Mouse (Mus musculus) c-Kit-negative CD71-positive TER-119-positive erythroid progenitor cells, embryonic 14.5 days (primary cell): ENCODE data around the gene Kank1.

Experiments
- DNase-seq: peaks from one replicate; pipeline ENCODE4 v3.0.0-alpha.2; 2013; ENCODE audit warnings: low read depth, low spot score

The Kank1 gene

DNA sequence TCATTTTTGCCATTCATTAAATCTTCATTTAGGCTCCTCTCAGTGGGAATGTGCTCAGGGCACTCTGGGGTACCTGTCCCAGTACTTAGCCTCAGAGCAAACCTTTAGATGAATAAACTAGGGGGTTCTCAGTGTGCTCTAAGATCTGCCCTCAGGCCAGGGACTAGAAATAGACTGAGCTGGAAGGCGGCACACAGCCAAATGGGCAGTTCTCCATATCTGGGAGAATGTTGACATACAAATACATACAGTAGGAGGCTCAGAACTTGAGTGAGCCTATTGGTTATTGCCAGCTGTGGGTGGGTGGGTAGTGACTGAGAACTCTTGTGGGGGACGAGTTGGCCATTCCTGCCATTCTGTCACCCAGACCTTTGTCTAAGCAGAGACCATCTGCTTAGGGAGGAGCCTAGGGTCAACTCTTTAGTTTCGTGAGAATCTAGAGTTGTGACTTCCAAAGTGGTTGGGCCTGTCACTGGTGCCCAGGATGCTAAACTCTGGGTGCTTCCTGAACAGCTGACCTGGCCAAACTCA is 14.9 kb downstream of the Kank1 start:
- DNase-seq = no peak

GRCm38 (mm10) chr19:25253198-25253597 is 16.4 kb downstream of the Kank1 start:
- no peak for DNase-seq

- no peak for DNase-seq
Observed at GRCm38 (mm10) chr19:25253628-25254027, 16.9 kb downstream of the Kank1 start.

- DNase-seq = no peak
Observed at GRCm38 (mm10) chr19:25258321-25258720, 21.5 kb downstream of the Kank1 start.

DNA sequence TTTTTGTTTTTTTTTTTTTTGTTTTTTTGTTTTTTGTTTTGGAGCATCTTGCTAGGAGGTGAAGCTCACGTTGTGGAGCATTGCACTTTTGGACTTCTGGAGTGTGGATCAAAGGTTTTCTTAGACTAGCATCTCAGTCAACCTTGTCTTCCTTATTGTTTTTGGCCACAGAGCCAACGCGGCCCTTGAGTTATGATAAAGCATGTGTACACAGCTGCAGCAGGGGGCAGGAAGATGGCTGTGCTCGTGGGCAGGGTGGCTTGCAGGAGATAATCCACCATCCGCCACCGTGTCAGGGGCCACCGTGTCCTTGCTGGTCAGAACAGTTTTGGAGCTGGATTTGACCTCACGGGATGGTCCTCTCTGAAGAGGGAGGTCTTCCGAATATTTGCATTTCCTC is 29.4 kb downstream of the Kank1 start:
- no peak for DNase-seq

DNA sequence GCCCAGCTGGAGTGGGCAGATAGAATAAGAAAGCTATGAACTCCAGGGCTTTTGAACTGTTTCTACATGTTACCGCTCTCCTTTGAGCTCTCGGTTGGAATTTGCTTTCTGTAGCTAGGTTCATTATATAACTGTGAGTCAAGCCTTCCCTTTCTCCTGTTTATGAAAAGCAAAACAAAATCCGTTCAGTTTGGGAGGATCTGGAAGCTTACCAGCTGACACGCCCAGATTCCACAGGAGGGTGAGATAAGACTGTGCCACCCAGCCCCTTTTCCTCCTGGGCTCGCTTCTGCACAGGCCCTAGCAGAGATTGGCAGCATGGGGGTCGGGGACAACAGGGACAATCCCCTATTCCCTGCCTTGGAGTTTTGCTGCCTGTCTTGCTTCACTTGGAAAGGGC is 30.5 kb downstream of the Kank1 start:
- DNase-seq = no peak

DNA sequence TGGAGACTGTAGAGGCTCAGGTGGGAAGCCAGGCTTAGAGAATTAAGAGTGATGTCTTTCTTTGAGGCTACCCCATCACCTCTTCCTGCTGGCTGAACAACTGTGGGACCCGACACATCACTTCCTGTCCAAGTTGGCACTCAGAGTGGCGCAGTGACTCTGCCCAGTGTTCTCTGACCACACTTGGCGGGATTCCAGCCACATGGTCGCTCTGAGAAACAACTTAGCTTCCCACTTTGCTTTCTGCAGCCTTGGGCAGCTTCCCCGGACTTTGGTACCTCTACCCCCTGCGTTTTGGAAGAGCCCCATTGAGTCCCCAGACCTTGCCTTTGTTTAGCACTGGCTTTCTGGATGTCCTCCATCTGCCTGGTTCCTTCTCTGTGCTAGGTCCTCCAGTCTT is 31.8 kb downstream of the Kank1 start:
- DNase-seq = no peak

DNA sequence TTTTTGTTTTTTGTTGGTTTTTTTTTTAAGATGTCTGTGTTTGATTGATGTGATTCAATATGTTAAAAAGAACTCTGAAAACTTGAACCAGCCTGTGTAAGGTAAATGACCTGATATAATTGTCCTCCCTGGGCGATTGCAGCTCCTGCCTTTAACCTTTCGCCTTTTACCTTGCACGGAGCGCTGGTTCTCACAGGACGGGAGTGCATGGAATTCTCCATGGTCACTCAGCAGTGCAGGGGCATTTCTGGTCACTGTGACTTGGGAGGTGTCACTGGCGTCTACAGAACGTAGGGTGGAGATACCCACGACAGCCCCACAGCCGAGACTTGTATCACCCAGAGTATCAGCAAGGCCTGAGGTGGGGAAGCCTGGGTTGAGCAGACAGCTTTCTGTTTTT is 34.8 kb downstream of the Kank1 start:
- no peak for DNase-seq

DNA sequence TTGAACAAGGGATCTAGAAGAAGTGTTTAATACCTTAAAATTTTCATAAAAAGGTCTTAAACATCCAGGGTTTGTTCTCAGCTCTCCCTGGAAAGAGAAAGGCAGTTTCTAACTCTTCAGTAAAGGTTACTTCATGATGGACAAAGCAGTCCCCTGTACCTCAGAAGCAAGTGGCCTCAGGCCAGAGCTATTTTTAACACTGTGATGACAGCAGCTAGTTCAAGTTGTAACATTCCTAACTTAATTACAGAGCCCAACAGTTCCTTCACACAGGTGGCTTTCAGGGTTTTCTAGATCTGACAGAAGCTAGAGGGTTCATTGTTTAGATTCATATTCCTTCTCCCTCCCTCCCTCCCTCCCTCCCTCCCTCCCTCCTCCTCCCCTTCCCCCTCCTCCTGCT is 36.4 kb downstream of the Kank1 start:
- no peak for DNase-seq

GRCm38 (mm10) chr19:25276600-25277395 is 40.0 kb downstream of the Kank1 start:
- DNase-seq = no peak

- DNase-seq = no peak
Observed at GRCm38 (mm10) chr19:25277761-25278160, 41.0 kb downstream of the Kank1 start.

- DNase-seq = no peak
Observed at GRCm38 (mm10) chr19:25279603-25280002, 42.8 kb downstream of the Kank1 start.

DNA sequence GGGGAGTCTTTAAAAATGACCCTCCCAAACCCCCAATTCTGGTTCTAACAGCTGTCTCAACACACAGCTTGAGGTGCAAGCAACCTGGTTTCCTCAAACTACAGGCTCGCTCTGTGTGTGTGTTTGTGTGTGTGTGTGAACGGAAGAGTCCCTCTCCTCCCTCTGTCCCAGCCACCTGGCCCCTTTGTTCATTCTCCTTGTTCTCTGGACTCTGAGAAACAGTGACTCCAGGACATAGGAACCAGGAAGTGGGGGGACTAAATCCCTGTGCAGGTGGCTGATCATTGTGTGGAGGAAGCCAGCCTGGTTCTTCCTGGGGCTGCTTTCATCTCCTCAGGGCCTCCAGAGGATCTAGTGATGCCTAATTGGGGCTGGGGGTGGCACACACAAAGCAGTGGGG is 46.9 kb downstream of the Kank1 start:
- DNase-seq = no peak

DNA sequence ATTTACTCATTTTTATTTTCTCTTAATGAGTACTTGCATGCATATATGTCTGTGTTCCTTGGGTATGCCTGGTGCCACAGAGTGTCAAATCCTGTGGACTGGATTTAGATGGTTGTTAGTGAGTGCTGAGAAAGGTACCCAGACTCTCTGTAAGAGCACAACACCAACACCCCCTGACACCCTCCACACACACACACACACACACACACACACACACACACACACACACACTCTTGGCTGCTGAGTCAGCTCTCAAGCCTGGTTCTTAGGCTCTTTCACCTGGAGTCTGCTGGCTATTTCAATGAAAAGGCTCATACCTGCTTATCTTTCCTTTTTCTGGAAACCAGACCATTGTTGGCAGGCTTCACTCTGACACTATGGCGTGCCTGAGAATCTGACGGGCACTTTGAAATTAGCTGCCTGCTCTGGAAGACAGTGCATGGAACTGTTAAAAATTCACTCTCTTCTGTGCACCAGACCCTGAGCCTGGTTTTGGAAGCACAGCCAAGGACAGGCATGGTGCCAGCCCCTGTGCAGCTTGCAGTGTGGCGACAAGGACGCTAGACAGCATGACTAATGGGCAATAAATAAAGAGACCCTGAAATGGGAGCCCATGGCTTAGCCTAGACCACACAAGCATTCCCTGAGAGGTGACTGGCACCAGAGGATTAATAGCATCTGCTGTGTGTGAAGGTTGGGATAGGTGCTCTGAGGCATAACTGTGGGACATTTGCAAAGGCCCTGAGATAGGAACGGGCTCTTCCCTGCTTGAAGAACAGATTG is 49.2 kb downstream of the Kank1 start:
- no peak for DNase-seq

GRCm38 (mm10) chr19:25290991-25291520 is 54.3 kb downstream of the Kank1 start:
- DNase-seq = no peak

DNA sequence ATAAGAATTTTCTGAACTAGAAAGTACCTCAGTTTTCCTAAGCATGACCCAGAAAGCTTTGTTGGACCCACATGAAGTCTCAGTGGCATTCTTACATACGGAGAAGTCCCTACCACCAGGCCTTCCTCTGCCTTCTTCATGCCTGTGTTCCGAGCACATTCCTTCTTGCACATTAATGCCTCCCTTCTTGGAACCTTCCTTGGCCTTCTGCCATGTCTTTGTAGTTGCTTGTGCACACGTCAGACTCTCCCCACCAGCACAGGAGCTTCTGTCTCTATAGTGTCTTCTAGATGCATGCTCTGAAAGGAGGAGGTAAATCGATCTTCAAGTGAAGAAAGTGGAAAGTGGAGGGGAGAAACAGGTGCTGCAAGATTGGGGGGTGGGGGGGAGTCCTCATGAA is 58.4 kb downstream of the Kank1 start:
- DNase-seq = no peak

GRCm38 (mm10) chr19:25297269-25297668 is 60.5 kb downstream of the Kank1 start:
- DNase-seq = no peak

DNA sequence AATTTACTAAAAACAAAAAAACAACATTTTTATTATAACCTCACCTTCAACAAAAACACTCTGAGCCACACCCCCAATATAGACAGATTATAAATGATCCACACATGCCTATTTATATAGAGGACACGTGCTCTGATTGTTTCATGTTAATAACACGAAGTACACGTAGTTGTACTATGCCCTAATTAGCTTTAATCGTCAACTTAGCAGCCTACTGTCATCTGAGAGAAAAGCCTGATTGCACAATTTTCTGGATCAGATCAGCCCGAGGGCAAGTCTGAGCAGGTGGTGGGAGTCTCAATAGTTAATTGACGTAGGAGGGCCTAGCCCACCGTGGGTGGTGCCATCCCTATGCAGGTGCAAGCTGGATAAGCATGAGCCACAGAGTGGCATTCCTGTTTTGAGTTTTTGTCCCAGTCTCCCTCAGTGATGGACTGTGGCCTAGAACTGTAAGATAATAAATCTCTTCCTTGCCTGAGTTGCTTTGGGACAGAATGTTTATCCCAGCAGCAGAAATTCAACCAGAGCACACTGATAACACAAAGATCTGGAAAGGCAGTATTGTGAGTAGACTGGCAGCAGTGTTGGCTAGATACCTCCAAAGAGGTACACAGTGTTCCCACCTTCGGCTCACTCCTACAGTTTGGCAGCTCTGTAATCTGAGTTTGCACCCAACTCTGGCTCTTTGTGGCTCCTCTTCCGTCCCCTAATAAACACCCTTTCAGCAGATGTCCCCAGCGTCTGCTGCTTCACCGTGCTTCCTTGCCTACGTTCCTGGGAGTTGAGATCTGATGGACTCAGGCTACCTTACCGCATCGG is 63.3 kb downstream of the Kank1 start:
- DNase-seq = no peak

GRCm38 (mm10) chr19:25301189-25301588 is 64.4 kb downstream of the Kank1 start:
- DNase-seq = no peak

GRCm38 (mm10) chr19:25306277-25306676 is 69.5 kb downstream of the Kank1 start:
- DNase-seq = no peak

- DNase-seq = no peak
Observed at GRCm38 (mm10) chr19:25308156-25308555, 71.4 kb downstream of the Kank1 start.

DNA sequence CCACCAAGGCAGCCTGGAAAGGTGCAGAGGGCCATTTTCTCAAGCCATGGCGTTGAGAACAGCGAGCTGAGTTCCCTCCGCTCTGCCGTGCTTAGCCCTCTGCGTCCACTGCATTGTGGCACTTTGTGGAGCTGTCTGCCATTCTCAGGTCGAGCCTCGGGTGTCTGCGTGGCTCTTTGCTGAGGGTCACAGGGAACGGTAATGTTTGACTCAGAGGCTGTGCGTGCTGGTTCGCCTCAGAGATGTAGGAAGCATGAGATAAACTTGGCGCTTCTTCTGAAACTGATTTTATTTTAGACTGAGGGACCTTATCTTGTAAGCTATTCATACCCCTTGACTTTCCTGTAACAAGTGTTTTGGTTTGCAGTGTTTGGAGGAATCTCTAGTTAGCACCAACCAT is 72.0 kb downstream of the Kank1 start:
- DNase-seq = no peak
